Mouse (Mus musculus): ENCODE measurements around the gene Taar7a.

Taar7a gene

DNA sequence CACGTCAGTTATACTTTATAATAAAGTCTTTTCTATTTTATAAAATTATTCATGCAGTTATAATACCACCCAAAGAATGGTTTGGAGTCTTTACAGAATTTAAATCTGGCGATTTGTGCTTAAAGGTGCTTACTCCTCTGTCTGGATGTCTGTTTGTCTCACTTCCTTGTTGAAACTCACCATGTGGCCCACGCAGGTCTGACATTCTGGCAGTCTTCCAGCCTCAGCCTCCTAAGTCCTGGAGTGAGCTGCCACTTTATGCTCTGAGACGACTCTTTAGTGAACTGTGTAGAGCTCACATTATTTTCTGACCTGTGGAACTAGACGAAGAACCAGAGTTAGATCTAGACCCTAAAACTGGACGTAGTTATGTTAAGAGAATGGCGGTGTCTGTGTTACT, 45.3 kb downstream of the Taar7a start:
- DNase-seq (ENCODE audit: low spot score in 2 of 2): no peak

GRCm38 (mm10) chr10:23942465-23942864, 50.8 kb downstream of the Taar7a start:
- DNase-seq (ENCODE audit: low spot score in 2 of 2): no peak
